Comparison of ENCODE assay signal across 8 mouse cellular contexts in the genomic region with DNA sequence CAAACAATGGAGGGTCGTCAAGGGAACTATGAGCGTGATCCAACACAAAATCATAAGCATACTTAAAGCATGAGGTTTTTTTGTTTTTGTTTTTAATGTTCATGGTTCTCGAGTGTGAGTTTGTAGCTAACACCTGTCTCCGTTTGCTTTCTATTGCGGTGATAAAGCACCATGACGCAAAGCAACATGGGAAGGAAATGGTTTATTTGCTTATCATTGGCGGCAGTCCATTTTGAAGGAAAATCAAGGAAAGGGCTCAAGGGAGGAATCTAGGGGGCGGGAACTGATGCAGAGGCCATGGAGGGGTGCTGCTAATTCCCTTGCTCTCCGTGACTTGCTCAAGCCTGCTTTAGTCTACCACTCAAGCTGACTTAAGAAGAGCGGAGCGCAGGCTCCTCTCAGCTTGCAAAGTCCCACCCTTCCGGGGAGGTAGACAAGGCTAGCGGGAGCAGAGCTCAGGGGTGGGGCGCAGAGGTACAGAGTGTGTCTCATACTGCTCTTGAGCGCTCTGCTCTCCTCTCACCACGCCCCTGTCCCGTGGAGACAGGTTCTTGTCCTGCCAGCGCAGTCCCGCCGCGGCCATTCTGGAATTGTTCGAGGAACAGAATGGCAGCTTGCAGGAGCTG. TPM values are rescaled to one million over a fixed set of nuclear protein-coding genes. Genes with fewer than 3 reads are reported as not detected.
DNase-seq lines count a peak whose midpoint lies in the region; ATAC-seq and TF ChIP-seq lines count a peak whose summit lies in the region.

No protein-coding gene starts in this region.

- no peak for TF ChIP-seq EP300 in heart, postnatal 0 days (IDR thresholded peaks at IDR 0.05; ENCODE audit: low read depth)

- H3K4me3 ChIP-seq in ES-E14 (ENCODE audit: insufficient read depth in 1 of 2, low read depth in 1 of 2, low read length in 2 of 2, poor library complexity in 1 of 2, severe bottlenecking in 1 of 2): peak overlapping the region; percentile 33 to 58
- H3K4me3 ChIP-seq in heart, postnatal 0 days (ENCODE audit: low read depth, low read length): peak overlapping the region; percentile 28
- peak overlapping the region; percentile 7; the same call in 1 of the 2 replicates for H3K4me3 ChIP-seq in lung, embryonic 15.5 days

- H3K4me2 ChIP-seq in heart, postnatal 0 days (ENCODE audit: low read depth, low read length): peak overlapping the region; percentile 37
- H3K4me2 ChIP-seq in lung, embryonic 15.5 days: peak overlapping the region; percentile 42

- no peak overlapping the region for H3K9ac ChIP-seq in ES-E14 (ENCODE audit: insufficient read depth, low read depth, low read length, poor library complexity, severe bottlenecking)
- no peak overlapping the region for H3K9ac ChIP-seq in heart, postnatal 0 days (replicated peaks; ENCODE audit: low read depth, low read length)
- H3K9ac ChIP-seq in lung, embryonic 15.5 days: no peak overlapping the region

- 20% methylated on average over 22 of the region's 22 CpGs for WGBS in heart, postnatal 0 days
- WGBS in lung, embryonic 15.5 days: 25% methylated on average over 22 of the region's 22 CpGs

- in situ Hi-C loops in ES-E14 (cut with MboI; ENCODE audit: low sequenced_read_pairs in 2 of 2, unreplicated experiment in 2 of 2): no loop called here

- H3K36me3 ChIP-seq in ES-E14 (ENCODE audit: control insufficient read depth, insufficient read depth, low read length, poor library complexity, severe bottlenecking): no peaks in the 10 kb centered on the region
- no peaks in the 10 kb centered on the region for H3K36me3 ChIP-seq in heart, postnatal 0 days (replicated peaks; ENCODE audit: control insufficient read depth, insufficient read depth, low read length)
- H3K36me3 ChIP-seq in lung, embryonic 15.5 days: no peaks in the 10 kb centered on the region

- H3K27ac ChIP-seq in ES-E14 (ENCODE audit: insufficient read depth, low read depth, low read length, poor library complexity, severe bottlenecking): no peak overlapping the region
- H3K27ac ChIP-seq in heart, postnatal 0 days (ENCODE audit: low read depth): no peak overlapping the region
- H3K27ac ChIP-seq in lung, embryonic 15.5 days: no peak overlapping the region

- H3K4me1 ChIP-seq in ES-E14 (ENCODE audit: control insufficient read depth in 2 of 2, insufficient read depth in 2 of 2, low read length in 2 of 2, poor library complexity in 1 of 2): no peaks in the 10 kb centered on the region; a peak in 1 of 4 replicates
- H3K4me1 ChIP-seq in heart, postnatal 0 days (ENCODE audit: control insufficient read depth, insufficient read depth): no peaks in the 10 kb centered on the region
- H3K4me1 ChIP-seq in lung, embryonic 15.5 days: 0 out of 2 replicates have a peak, but pooled peaks cover 4% of the 10 kb centered on the region

- TF ChIP-seq CTCF in heart, postnatal 0 days (IDR thresholded peaks at IDR 0.05; ENCODE audit: low read depth): no peak

- peak; percentile 21 to 22 for DNase-seq in B cell, adult 2 months
- no peak for DNase-seq in ES-E14 (ENCODE audit: low read depth, low spot score)
- DNase-seq in heart, postnatal 0 days (ENCODE audit: low spot score): no peak
- DNase-seq in thymus, postnatal 14 days: peak; percentile 56
- DNase-seq in frontal cortex, adult 2 months (ENCODE audit: extremely low spot score in 1 of 2, low spot score in 1 of 2): no peak
- no peak for DNase-seq in adrenal gland, postnatal 14 days
- no peak for DNase-seq in testis, postnatal 10 days (ENCODE audit: low spot score)

- H3K9me3 ChIP-seq in ES-E14 (ENCODE audit: control insufficient read depth, insufficient read depth, low read depth, low read length): no peaks in the 10 kb centered on the region
- no peaks in the 10 kb centered on the region for H3K9me3 ChIP-seq in heart, postnatal 0 days (replicated peaks; ENCODE audit: control insufficient read depth, low read length)
- H3K9me3 ChIP-seq in lung, embryonic 15.5 days: no peaks in the 10 kb centered on the region

- no peaks in the 10 kb centered on the region; the same call in 1 of the 2 replicates for H3K27me3 ChIP-seq in heart, postnatal 0 days (ENCODE audit: control insufficient read depth, insufficient read depth, low read length)
- H3K27me3 ChIP-seq in lung, embryonic 15.5 days: no peaks in the 10 kb centered on the region

- ATAC-seq in heart, postnatal 0 days (ENCODE audit: insufficient read depth, low read depth): 0 out of 2 replicates have a peak, but pooled peaks have one; percentile 14
- ATAC-seq in lung, embryonic 15.5 days (ENCODE audit: borderline replicate concordance, extremely low read depth, low FRiP score, low TSS enrichment): peak; percentile 58

TF ChIP-seq in ES-E14, 5 proteins besides CTCF, POLR2A, EP300 and RAD21:
- TF ChIP-seq CHD2 (IDR thresholded peaks at IDR 0.05; ENCODE audit: low read depth, low read length): no peak
- TF ChIP-seq ZC3H11A (IDR thresholded peaks at IDR 0.05; ENCODE audit: borderline replicate concordance, low read depth, low read length): no peak
- no peak for TF ChIP-seq MAFK (IDR thresholded peaks at IDR 0.05; ENCODE audit: insufficient read depth, low read depth, low read length)
- no peak for TF ChIP-seq HCFC1 (IDR thresholded peaks at IDR 0.05; ENCODE audit: borderline replicate concordance, insufficient read depth, low read length)
- TF ChIP-seq ZNF384 (IDR thresholded peaks at IDR 0.05; ENCODE audit: low read depth, low read length): no peak

RNA-seq across cellular contexts. Expression of a gene that starts 12.2 kb away (rescaled TPM):
- 1.2 and 3.2 TPM in 2 replicates for total RNA-seq in ES-E14 (2012; rRNA removed)
- 1.4 TPM in 1 of 2 replicates, not detected in the other for total RNA-seq in heart, postnatal 0 days (2014; rRNA removed; ENCODE audit: low replicate concordance)
- 0.14 TPM in 1 of 2 replicates, not detected in the other for polyA plus RNA-seq in heart, postnatal 0 days (2015; fragmentation: Nextera tagmentation; extraction: Ambion mirVana)
- 2.0 and 2.4 TPM in 2 replicates for polyA plus RNA-seq in lung, embryonic 15.5 days (2015; fragmentation: Nextera tagmentation; extraction: Ambion mirVana)
- polyA plus RNA-seq in frontal cortex, adult 2 months (2012; rRNA removed): 0.08 TPM in 1 of 2 replicates, not detected in the other
- total RNA-seq in adrenal gland, postnatal 14 days (2021): 0.11 and 0.56 TPM in 2 replicates

RNA-seq across cellular contexts. Expression of a gene that starts 15.6 kb away (rescaled TPM):
- total RNA-seq in ES-E14 (2012; rRNA removed): 0.16 TPM in 1 of 2 replicates, not detected in the other
- not detected in 2 replicates for total RNA-seq in heart, postnatal 0 days (2014; rRNA removed; ENCODE audit: low replicate concordance)
- polyA plus RNA-seq in heart, postnatal 0 days (2015; fragmentation: Nextera tagmentation; extraction: Ambion mirVana): 0.63 and 0.75 TPM in 2 replicates
- polyA plus RNA-seq in lung, embryonic 15.5 days (2015; fragmentation: Nextera tagmentation; extraction: Ambion mirVana): 3.6 and 3.8 TPM in 2 replicates
- polyA plus RNA-seq in frontal cortex, adult 2 months (2012; rRNA removed): 0.06 TPM in 1 of 2 replicates, not detected in the other
- total RNA-seq in adrenal gland, postnatal 14 days (2021): 1.9 and 4.6 TPM in 2 replicates

RNA-seq across cellular contexts. Expression of a gene that starts 34.2 kb away (rescaled TPM):
- total RNA-seq in ES-E14 (2012; rRNA removed): 3.0 and 5.6 TPM in 2 replicates
- total RNA-seq in heart, postnatal 0 days (2014; rRNA removed; ENCODE audit: low replicate concordance): 319 and 325 TPM in 2 replicates
- polyA plus RNA-seq in heart, postnatal 0 days (2015; fragmentation: Nextera tagmentation; extraction: Ambion mirVana): 265 and 267 TPM in 2 replicates
- polyA plus RNA-seq in lung, embryonic 15.5 days (2015; fragmentation: Nextera tagmentation; extraction: Ambion mirVana): 7.5 and 8.7 TPM in 2 replicates
- 0.08 and 0.21 TPM in 2 replicates for polyA plus RNA-seq in frontal cortex, adult 2 months (2012; rRNA removed)
- total RNA-seq in adrenal gland, postnatal 14 days (2021): 2.3 and 3.0 TPM in 2 replicates

RNA-seq across cellular contexts. Expression of a gene that starts 57.1 kb away (rescaled TPM):
- 27.0 and 38.6 TPM in 2 replicates for total RNA-seq in ES-E14 (2012; rRNA removed)
- 7.1 and 12.9 TPM in 2 replicates for total RNA-seq in heart, postnatal 0 days (2014; rRNA removed; ENCODE audit: low replicate concordance)
- polyA plus RNA-seq in heart, postnatal 0 days (2015; fragmentation: Nextera tagmentation; extraction: Ambion mirVana): 30.3 and 31.4 TPM in 2 replicates
- 70.6 and 75.7 TPM in 2 replicates for polyA plus RNA-seq in lung, embryonic 15.5 days (2015; fragmentation: Nextera tagmentation; extraction: Ambion mirVana)
- polyA plus RNA-seq in frontal cortex, adult 2 months (2012; rRNA removed): 17.5 and 20.7 TPM in 2 replicates
- 18.7 and 22.9 TPM in 2 replicates for total RNA-seq in adrenal gland, postnatal 14 days (2021)

RNA-seq across cellular contexts. Expression of a gene that starts 57.2 kb away (rescaled TPM):
- total RNA-seq in ES-E14 (2012; rRNA removed): 23.3 and 25.2 TPM in 2 replicates
- total RNA-seq in heart, postnatal 0 days (2014; rRNA removed; ENCODE audit: low replicate concordance): 19.0 and 27.4 TPM in 2 replicates
- polyA plus RNA-seq in heart, postnatal 0 days (2015; fragmentation: Nextera tagmentation; extraction: Ambion mirVana): 4.7 and 5.5 TPM in 2 replicates
- 17.0 and 19.9 TPM in 2 replicates for polyA plus RNA-seq in lung, embryonic 15.5 days (2015; fragmentation: Nextera tagmentation; extraction: Ambion mirVana)
- polyA plus RNA-seq in frontal cortex, adult 2 months (2012; rRNA removed): 31.2 and 35.5 TPM in 2 replicates
- total RNA-seq in adrenal gland, postnatal 14 days (2021): 33.1 and 35.8 TPM in 2 replicates

Comparison
In these comparisons a context has a peak if more than half of its experiments do, and no peak if none do; other contexts are left out.
1. DNase-seq: peak in B cell, adult 2 months (2 of 2) and thymus, postnatal 14 days (single experiment); none in ES-E14 (single experiment), heart, postnatal 0 days (single experiment), frontal cortex, adult 2 months (0 of 2), adrenal gland, postnatal 14 days (single experiment) and testis, postnatal 10 days (single experiment).
2. RNA of a gene that starts 34.2 kb away (total RNA-seq): 319 to 325 TPM in heart, postnatal 0 days; 3.0 to 5.6 TPM in ES-E14 and 2.3 to 3.0 TPM in adrenal gland, postnatal 14 days; every median in the first group is over 10 times any median in the second.
3. Peak in every context shown above with its lines, with median percentiles within 50 percentile points of each other: H3K4me3 ChIP-seq.